Mouse (Mus musculus): ENCODE measurements around the gene Cideb.
A peak's percentile ranks its signal among the peaks of the same experiment; 100 is the strongest.

Gene Cideb

DNA sequence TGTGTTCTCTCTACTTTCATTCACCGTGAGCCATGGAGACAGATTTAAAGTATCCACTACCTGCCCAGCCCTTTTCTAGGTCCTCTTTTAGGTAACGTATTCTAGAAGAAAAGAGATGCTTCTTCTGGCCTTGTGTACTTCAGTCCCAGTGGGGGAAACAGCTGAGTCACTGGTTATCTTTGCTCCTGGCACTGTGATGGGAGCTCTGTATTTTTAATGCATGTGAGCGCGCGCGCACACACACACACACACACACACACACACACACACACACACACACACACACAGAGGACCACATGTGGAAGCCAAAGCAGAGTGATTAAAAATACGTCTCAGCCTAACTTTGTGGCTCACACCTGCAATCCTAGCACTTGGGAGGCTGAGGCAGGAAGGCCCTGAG lies 34.8 kb downstream of the Cideb start:
- no peak for DNase-seq (ENCODE audit: low read depth, low spot score)

DNA sequence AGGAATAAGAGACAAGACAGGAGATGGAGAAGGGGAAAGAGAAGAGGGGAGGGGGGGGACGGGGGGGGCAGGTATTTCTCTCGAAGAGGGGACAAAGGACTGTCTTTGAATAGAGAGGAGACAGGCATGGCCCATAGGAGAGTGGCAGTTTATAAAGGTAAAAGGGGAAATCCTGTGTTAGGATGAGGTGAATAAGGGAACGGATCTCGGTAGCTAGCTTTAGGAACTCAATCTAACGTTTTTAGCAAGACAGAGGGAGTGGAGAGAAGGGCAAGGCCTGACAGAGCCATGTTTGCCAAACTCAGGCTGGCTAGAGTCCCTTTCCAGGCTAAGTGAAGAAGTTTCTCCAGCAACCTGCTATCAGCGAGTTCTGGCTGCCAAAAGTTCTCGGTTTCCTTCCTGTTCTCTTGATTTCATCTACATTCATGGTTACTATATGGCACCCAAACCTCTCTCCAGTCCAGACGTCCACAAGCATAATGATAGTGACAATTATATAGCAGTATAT lies 35.8 kb downstream of the Cideb start:
- no peak for DNase-seq (ENCODE audit: low read depth, low spot score)

DNA sequence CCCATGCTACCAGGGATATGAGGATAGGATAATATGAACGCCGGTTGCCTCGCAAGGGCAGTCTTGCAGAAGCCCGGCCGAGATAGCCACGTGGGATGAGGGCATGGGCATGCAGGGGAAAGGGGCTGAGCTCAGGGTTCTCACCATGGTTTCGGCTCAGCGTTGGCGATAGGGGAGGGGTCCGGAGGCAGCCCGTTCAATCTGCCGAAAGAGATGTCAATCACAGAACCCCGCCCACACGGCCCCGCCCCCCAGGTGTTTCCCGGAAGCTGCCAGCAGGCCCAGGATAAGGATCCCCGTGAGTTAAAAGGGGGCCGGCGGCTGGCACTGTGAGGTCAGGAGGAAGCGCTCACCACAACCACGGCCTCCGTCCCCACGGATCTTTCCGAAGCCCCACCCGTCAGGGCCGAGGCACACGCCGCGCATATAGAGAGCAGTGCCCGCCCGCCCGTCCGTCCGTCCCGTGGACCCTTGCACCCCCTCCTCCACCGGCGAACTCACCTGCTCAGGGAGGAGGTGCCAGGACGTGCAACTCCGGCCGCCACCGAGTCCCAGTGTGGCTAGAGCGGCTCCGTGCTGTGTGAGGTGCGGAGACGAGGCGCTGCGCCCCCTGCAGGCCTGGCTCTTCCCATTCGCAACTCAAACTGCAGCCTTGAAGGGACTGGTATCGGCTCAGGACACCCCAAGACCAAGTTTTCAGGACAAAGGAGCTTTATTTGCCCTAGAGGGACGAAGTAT lies 36.4 kb downstream of the Cideb start, which contains the start of gene Rabggta:
TSS of gene Rabggta (minus strand) at position 564 of the 738 bp plus-strand sequence.
- DNase-seq (ENCODE audit: low read depth, low spot score), result peak; percentile 92

DNA sequence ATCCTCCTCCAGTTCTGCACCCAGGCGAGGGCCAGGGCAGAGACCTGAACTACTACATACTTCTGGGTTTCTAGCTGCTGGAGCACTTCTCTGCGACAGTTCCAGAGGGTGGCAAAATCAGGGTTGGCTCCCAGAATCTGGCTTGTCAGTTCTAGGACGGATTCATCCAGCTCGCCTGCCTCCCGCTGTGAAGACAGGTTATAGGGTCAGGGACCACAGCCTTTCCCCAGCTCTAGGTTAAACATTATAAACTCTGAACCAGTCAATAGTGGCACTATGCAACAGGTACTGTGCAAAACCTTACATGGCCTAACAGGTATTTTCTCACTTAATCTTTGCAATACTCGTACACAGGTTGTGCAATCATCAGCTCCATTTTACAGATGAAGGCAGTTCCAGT lies 37.2 kb downstream of the Cideb start:
- no peak for DNase-seq (ENCODE audit: low read depth, low spot score)

DNA sequence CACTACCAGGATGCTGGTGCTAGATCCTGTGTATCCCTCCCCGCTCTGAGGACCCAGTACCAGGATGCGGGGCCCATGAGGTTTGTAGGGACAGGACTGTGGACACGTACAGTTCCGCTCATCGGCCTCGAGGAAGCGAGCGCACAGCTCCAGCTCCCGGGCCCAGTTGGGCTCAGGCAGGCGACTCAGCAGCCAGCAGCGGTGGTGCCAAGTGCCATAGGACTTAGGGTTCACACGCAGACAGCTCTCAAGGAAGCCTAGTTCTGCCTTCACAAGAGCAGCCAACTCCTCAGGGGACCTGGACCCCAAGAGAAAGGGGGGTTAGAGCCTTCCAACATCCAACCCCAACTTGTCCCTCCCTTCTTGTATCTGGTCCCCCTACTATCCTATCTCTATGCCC lies 37.6 kb downstream of the Cideb start:
- DNase-seq (ENCODE audit: low read depth, low spot score), result no peak

DNA sequence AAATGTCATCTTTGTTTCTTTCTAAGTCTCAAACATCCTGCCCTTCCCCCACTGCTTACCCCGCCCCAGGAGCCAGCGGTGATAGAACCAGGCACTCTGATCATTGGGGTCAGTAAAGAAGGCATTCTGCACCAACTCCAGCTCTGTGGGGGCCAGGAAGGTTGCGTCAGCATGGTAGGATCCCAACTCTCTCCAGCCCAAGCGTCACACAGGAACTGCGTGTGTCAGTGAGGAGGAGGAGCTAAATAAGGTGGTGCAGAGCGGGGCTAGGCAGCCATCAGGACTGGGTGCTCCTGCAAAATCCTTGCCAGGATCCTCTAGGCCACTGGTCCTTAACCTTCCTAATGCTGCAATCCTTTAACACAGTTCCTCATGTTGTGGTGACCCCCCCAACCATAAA lies 38.5 kb downstream of the Cideb start:
- DNase-seq (ENCODE audit: low read depth, low spot score), result no peak

DNA sequence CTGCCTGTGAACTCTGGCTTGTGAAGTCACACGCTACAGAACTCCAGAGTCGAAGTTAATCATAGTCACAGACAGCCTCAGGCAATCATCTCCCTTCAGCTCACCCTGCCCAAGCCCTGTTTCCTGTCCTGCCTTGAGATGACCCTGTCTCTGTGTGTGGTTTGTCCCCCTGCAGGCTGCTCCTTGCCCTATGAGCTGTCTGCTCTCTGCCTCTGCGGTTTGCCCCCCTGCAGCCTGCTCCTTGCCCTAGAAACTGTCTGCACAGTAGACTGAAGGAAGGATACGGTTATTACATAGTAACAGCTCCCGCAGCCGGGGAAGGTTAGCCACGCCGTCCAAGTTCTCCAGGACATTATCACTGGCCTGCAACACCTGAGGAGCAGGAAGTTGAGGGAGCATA lies 41.4 kb downstream of the Cideb start:
- no peak for DNase-seq (ENCODE audit: low read depth, low spot score)

DNA sequence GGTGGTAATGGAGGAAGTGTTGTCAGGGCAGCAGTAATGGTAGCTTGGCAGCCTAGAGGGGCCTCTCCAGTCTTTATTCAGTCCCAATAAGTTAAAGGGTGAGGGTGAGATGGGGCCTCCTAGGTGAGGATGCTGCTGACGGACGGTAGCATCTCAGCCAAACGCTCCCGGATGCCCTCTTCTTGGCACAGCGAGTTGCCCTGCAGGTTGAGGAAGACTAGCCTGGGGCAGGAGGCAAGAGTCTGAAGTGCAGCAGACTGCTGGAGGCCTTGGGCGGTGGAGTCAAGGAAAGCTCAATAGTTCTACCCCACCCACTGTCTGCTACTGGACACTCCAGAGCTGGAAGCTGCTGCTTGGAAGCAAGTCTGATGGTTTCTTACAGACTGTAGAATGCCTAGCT lies 42.0 kb downstream of the Cideb start:
- no peak for DNase-seq (ENCODE audit: low read depth, low spot score)

DNA sequence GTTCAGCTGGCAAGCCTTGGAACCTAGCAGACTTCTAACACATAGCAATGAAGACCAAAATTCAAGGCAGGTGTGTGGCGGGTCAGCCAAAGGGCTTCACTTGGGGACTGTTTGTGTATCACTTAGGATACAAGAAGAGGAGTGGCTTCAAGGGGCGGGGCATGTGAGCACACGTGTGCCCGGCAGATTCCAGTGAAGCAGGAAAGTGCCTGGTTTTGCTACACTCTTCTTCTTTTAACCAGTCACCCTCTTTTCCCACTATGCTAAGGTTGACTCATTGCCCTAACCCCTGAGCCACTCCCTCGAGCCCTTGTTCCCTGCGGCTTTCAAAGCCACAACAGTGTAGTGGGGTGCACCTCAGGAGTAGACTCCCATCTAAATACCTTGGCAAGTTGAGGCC lies 43.4 kb downstream of the Cideb start:
- no peak for DNase-seq (ENCODE audit: low read depth, low spot score)

DNA sequence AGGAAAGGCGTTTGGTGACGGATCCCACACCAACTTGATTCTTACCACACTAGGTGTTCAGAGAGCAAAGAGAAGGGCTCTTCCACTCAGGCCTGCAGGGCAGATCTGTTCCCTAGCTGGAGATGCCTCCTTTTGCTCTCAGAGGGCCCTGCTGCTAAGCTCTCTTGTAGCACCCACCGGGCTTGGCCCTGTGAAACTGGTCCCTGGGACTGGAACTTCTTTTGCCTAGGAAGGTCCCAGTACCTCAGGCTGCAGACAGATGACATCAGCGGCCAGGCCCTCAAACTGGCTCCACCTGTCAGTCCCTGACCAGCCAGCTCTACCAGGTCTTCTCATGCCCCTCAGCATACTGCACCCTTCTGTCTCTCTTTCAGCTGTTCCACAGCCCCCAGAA lies 44.5 kb downstream of the Cideb start, which contains the start of gene Tgm1:
TSS of gene Tgm1 (minus strand) at position 198 of the 394 bp plus-strand sequence.
- DNase-seq (ENCODE audit: low read depth, low spot score), result no peak

DNA sequence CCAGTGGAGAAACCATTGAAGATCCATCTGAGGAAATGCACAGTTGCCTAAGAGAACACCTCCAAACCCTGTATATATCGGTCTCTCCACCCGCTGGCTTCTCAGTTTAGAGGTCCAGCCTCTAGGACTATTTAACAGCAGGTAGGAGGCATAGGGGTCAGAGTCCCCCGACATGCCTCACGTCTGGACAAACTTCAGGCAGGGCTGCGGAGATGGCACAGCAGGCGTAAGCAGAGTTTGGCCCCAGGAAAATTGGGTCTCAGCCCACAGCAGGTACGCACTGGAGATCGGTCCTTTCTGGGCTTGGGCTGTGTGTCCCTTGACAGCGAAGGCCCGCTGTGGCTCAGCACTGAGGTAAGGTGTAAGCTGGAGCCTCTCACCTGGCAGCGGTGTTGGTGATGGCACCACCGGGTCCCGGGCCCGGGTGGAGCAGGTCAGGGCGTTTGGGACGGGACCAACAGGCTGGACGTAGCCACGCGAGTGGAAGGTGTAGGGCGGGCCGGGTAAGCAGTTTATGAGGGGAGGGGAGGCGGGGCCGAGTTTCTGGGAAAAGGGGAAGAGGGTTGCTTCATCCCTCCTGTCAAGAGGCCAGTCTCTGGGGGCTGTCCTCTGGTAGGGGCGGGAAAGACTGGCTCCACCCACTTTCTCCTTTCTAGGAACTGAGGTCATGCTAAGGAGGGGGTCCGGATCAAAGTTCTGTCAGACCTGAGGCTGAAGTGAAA lies 45.1 kb downstream of the Cideb start:
- peak; percentile 12 for DNase-seq (ENCODE audit: low read depth, low spot score)

DNA sequence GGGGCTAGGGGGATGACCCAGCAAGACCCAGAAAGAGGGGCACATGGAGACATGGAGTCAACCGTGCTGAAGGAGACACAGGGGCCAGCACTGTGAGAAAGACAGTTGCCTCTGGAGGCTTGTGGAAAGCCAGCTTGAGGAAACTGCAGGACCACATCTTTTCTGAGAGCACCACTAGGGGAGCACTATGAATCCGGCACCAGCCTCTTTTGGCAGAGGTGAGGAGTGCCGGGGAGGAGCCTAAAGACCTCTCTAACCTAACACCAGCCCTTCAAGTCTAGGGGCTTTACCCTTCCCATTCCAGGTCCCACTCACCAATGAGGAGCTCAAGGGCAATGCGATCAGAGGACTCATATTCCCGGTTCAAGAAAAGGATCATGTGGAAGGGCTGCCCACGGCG lies 46.5 kb downstream of the Cideb start:
- no peak for DNase-seq (ENCODE audit: low read depth, low spot score)

DNA sequence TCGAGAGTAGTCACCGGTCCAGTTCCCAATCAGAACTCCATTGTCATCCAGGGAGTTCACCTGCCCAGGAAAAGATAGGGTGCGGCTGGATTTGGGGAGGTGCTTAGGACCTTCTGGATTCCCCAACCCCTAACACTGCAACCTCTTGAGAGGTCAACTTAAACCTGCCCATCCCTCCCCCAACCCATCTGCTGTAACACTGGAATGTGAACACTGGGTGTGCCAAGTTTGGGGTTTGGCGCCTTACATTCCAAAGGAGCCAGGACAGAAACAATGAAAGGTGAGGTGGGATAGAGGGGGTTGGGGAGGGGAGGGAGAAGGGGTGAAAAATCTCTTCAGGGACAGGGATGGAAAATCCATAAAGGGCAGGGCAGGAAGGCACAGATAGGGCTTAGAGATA lies 48.7 kb downstream of the Cideb start:
- no peak for DNase-seq (ENCODE audit: low read depth, low spot score)

DNA sequence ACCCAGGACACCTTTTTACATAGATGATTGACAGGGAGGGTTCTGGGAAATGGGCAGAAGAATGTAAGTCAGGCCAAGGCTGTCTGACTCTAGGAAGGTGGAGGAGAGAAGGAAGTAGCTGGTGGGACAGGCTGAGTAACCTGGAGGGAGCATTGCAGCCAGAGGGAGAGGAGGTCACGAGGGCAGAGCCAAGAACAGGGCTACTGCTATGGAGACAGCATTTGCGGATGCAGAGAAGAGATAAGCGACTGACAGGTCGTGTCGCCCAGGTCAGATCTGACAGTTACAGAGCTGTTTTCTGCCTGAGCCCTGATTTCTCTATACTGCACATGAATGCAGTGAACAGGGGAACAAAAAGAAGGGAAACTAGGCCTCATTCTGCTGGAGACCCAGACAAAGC lies 50.9 kb downstream of the Cideb start:
- DNase-seq (ENCODE audit: low read depth, low spot score), result no peak

DNA sequence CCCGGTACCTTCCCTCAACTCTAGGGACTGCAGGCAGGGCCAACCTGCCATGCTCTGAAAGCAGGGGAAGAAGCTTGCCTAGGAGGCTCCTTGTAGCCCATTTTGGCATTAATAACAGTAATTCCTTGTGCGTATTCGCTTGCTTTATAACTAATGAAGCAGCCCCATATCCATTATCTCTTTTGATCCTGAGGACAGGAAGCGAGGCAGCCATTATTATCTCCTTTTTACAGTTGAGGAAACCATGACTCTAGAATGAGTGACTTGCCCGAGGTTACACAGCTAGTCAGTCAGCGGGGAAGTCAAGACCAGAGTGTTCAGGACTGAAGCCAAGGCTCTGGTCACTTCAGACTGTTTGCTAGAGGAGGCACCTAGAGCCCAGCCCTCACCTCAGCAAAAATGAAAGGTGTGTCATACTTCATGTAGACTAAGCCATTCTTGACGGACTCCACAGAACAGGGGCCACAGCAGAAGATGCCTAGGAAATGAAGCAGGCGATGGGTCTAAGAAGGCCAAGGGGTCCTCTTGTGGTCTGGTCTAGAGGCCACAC lies 52.1 kb downstream of the Cideb start:
- DNase-seq (ENCODE audit: low read depth, low spot score), result no peak
